In genomic region chr4:125127305-125128084, GRCm38 (mm10) we compare ENCODE assay signal across 8 mouse cellular contexts. TPM values are rescaled to one million over a fixed set of nuclear protein-coding genes. Genes with fewer than 3 reads are reported as not detected.
DNase-seq lines count a peak whose midpoint lies in the region; ATAC-seq lines count a peak whose summit lies in the region.

Gene Zc3h12a, minus strand, starts transcription at chr4:125127840.

- peaks cover 26% of the 10 kb centered on the region for H3K27me3 ChIP-seq in hindbrain, embryonic 14.5 days (ENCODE audit: control insufficient read depth, insufficient read depth, low read length)

- WGBS in hindbrain, embryonic 14.5 days: 1% methylated on average over 62 of the region's 62 CpGs

- peaks cover 8% of the 10 kb centered on the region; the same call in 1 of the 2 replicates for H3K4me1 ChIP-seq in hindbrain, embryonic 14.5 days (replicated peaks; ENCODE audit: control insufficient read depth, insufficient read depth, low read length)

- peak within 1 kb of the TSS; percentile 56 for H3K9ac ChIP-seq in hindbrain, embryonic 14.5 days

- ATAC-seq in hindbrain, embryonic 14.5 days (ENCODE audit: low FRiP score): peak; percentile 85

- H3K9me3 ChIP-seq in hindbrain, embryonic 14.5 days (ENCODE audit: control insufficient read depth, low read length): no peaks in the 10 kb centered on the region

- H3K27ac ChIP-seq in hindbrain, embryonic 14.5 days: no peak within 1 kb of the TSS

- intact Hi-C loops in left cerebral cortex, postnatal 36 days (cut with DNase I): no loop called here

- peak within 1 kb of the TSS; percentile 86 for H3K4me2 ChIP-seq in hindbrain, embryonic 14.5 days (replicated peaks)

- H3K36me3 ChIP-seq in hindbrain, embryonic 14.5 days (replicated peaks; ENCODE audit: control insufficient read depth, insufficient read depth): no peaks in the 10 kb centered on the region

- H3K4me3 ChIP-seq in hindbrain, embryonic 14.5 days (replicated peaks; ENCODE audit: low read length): peak within 1 kb of the TSS; percentile 54

- peak; percentile 67 for DNase-seq in WW6 (ENCODE audit: low read depth, low spot score)
- DNase-seq in cerebellum, postnatal 10 days: peak; percentile 84 to 88
- peak; percentile 55 to 57 for DNase-seq in frontal cortex, postnatal 36 days (ENCODE audit: low spot score in 2 of 2)
- DNase-seq in hindbrain, embryonic 14.5 days (ENCODE audit: low spot score): peak; percentile 69
- peak; percentile 62 to 63 for DNase-seq in left cerebral cortex, postnatal 36 days (ENCODE audit: low spot score in 2 of 2)
- peak; percentile 88 for DNase-seq in mesoderm, embryonic 11.5 days (ENCODE audit: low read depth, low spot score)
- peak; percentile 71 for DNase-seq in right cerebral cortex, postnatal 25 days
- DNase-seq in urinary bladder, postnatal 4 days (ENCODE audit: low spot score in 2 of 2): peak; percentile 83 to 89

RNA-seq across cellular contexts. Expression of gene Zc3h12a, which starts in this region (rescaled TPM):
- 0.09 and 0.43 TPM in 2 replicates for polyA plus RNA-seq in hindbrain, embryonic 14.5 days (2014; fragmentation: Nextera tagmentation; extraction: Ambion mirVana)
- under 1 TPM; 0.54 to 0.70 TPM for total RNA-seq in left cerebral cortex, postnatal 36 days (2021)

Comparison
In these comparisons a context has a peak if more than half of its experiments do, and no peak if none do; other contexts are left out.
1. Peak in DNase-seq, ATAC-seq, H3K4me3 ChIP-seq, H3K9ac ChIP-seq and H3K4me2 ChIP-seq in hindbrain, embryonic 14.5 days; RNA of the gene not detected or under 1 TPM.
2. Peak in DNase-seq in left cerebral cortex, postnatal 36 days; RNA of the gene not detected or under 1 TPM.